Mouse (Mus musculus) liver, adult 2 months (tissue): ENCODE measurements at regions not wholly inside any gene's neighbourhood (a gene's known extent, or its start where the extent isn't known, plus 50 kb on each side); places are given as distances from the start of the nearest gene placed in this dataset.

Experiments used
- CTCF ChIP-seq: fragments of 200-500 bp; IDR thresholded peaks from 2 replicates; pipeline ENCODE4 v1.5.1; 2011; ENCODE audit warnings: low read depth, low read length, control low read depth
- POLR2A ChIP-seq: fragments of 200-500 bp; IDR thresholded peaks from 2 replicates; pipeline ENCODE4 v1.6.1; 2011; ENCODE audit warnings: low read length, control low read depth; ENCODE audit not compliant: insufficient read depth; ENCODE audit errors: extremely low read depth

DNA sequence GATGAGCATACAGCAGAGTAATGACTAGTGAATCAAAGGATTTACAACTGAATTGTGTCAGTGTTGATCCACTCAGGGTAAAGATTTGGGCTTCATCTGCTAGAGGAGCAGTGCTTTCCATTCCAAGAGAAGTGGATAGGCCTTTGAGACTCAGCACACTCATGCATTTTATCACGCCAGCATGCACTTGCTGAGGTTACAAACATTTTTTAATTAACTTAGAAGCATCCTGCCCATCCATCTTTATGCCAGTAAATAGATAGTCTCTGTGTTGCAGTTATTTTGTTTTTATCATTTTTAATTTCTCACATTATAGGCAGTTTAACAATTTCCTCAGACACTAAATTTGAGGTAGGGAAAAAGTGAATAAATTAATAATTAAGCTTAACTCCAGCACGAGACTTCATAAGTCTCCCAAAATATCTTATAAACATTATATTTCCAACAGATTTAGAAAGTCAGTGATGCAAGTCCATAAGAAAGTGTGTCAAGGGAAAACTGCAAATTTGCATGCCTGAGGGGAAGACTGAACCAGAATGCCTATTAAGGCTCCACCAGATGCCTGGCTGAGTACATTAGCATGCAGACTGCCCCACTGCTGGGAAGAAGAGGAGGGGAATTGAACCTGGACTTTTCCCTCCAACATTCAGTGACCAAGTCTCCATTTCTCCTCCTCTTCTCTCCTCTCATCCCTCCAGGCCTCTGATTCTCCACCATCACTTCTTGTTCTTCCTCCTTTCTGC lies 180.2 kb upstream of the Nwd2 start:
- TF ChIP-seq CTCF (no peak), POLR2A (no peak)
